Mouse (Mus musculus) hindlimb bud, embryonic 11.5 days (tissue): Measurements from ENCODE around the gene Mmab.
A peak's percentile ranks its signal among the peaks of the same experiment; 100 is the strongest.

Source experiments
- DNase-seq: peaks from one replicate; pipeline ENCODE4 v3.0.0-alpha.2; 2012; ENCODE audit warnings: low read depth, low spot score; ENCODE audit errors: extremely low spot score

The Mmab gene

GRCm38 (mm10) chr5:114443566-114444367, at the start of gene Mmab, which contains the start of gene Mvk:
TSS of gene Mmab (minus strand) at chr5:114444060.
TSS of gene Mvk (plus strand) at chr5:114444269.
- DNase-seq = peak; percentile 94

DNA sequence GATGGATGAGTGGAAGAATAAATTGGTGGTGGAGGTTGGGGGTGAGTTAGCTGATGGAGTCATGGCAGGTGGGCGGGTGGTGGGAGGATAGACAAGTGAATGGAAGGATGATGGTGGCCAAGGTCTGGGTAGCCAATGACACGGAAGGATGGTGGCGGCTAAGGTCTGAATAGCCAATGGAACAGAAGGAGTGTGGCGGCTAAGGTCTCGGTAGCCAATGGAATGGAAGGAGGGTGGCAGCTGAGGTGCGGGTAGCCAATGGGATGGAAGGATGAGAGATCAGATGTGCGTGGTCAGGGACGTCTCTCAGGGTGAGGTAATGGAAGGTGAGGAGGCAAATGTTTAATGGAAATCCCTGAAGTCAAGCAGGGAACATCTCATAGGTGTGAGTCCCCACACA, 46.4 kb upstream of the Mmab start:
- no peak for DNase-seq

- no peak for DNase-seq
Observed at GRCm38 (mm10) chr5:114489570-114489969, 45.7 kb upstream of the Mmab start.

DNA sequence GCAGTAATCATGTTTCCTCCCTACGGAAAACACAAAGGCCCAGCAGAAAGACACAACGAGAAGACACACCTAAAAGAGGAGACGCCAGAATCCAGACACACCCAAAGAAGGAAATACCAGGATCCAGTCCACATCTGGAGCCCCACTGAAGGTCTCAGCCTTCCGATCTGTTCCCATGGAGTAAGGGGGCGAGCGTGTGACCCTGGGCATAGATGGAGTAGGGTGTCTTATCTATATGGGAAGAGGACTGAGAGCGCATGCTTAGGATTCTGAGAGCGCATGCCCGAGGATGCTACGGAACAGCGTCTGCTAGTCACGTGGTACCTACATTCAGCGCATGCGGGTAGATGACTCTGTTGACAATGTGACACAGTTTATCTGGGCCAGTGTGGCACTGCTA, 41.8 kb upstream of the Mmab start:
- no peak for DNase-seq

DNA sequence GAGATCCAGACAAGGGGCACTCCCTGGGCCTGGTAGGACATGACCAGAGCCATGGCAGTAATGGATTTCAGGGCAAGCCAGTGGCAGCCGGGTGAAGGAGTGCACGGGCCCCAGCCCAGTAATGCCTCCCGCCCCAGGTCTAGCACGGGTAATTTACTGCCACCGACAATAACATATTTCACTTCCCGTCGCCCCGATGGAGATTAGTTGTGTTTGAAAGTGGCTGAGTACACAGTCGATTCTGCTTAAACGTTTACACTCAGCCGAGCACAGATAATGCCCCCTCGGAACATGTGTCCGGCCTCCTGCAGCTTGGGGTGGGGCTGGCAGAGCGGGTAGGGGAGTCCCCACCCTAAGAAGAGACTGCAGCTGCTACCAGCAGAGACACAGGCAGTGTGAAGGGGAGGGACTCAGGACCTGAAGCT, 38.7 kb upstream of the Mmab start:
- no peak for DNase-seq

DNA sequence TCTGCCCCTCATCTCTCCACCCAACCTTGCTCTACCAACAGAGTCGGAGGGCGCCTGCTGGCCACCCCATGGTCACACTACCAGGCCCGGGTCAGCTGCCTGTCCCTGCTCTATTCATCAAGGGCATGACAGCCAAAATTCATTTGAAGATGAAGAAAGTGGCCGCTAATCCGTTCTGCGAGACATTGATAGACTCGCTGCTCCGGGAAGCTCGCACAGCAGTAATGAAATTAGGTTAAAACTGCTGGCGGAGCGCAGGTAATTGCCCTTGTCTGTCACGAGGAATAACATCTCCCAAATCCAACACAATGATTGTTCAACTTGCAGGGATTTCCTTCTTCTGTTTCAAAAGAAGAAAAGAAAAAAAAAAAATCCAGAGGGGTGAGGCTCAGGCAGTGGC, 34.4 kb upstream of the Mmab start:
- DNase-seq = no peak

DNA sequence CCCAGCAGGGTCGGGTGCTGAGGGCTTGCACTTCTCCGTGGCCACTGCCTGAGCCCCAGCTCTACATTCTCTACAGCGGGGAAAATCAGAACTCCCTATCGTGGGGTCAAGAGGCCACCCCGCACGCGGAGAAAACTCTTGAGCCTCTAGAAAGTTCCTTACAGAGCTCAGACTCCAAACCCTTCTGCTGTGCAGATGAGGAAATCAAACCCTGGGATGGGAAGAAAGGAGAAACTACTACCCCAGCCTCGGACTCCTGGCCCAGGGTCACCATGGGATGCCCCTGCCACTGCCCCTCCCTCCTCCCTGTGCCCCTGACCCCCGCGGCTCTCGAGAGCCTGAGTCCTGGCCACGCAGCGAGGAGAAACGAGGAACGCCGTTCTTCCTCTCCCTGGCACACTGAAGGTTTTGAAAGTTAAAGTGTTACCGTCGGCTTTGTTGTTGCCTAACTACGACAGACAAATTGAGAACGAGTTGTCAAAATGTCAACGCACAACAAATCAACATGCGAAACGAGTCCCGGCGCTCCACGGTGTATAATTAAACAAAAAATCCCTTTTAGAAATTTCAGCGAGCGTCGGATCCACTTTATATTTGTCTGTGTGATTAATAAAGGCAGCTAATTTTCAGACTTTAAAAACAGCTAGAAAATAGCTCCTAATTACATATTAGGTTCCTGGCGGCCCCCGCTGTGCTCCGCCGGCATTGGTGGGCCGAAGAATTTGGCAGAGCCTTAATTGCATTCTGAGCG, 31.1 kb upstream of the Mmab start:
- DNase-seq = no peak

GRCm38 (mm10) chr5:114470359-114470758, 26.5 kb upstream of the Mmab start:
- DNase-seq = no peak

DNA sequence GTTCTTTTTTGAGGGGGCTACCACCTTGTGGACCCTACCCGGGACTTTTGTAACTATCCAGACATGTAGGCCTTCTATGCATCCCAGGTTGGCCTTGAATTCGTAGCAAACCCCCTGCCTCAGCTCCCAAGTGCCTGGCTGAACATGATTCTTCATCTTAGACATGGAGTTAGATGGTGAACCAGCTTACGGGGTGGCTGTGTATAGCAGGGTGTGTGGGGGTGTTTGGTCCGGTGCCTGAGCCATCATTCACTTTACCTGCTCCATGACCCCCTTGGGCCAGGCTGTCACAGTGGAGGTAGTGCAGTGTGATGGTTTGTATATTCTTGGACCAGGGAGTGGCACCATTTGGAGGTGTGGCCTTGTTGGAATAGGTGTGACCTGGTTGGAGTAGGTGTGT, 24.1 kb upstream of the Mmab start:
- DNase-seq = no peak

DNA sequence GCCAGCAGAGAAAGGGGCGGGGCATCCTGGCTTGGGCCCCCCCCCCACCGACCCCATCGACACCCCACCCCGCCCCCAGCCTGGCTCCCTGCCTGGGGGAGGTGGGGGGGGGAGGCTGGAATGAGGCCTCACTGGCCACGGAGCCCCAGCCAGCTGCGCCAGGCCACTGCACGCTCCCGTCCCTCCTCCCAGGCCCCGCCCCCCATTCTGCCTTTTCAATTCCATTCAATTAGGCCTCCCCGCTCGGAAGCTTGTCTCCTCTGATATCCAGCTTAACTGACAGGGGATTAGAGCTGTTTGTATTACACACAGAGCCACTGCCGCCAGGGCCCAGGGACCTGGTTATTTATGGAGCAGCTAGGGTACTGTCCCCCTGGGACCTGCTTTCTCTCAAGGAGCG, 23.6 kb upstream of the Mmab start:
- DNase-seq = no peak

DNA sequence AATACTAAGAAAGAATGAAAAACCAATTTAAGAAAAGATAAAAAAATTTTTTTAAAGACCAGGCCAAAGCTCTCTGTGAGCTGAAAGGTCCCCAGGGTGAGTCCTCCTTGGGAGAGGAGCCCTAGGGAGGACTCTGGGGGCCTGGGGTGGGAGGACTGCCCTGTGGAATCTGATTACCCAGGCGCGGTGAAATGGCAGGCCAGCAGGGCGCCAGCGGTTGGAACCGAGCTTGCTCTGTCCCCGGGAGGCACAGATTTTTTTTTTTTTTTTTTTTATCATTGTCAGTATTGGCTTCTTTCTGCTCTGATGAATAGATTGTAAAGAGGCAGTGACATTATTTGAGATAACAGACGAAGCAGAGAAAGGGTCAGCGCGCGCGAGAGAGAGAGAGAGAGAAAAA, 23.2 kb upstream of the Mmab start:
- DNase-seq = no peak

DNA sequence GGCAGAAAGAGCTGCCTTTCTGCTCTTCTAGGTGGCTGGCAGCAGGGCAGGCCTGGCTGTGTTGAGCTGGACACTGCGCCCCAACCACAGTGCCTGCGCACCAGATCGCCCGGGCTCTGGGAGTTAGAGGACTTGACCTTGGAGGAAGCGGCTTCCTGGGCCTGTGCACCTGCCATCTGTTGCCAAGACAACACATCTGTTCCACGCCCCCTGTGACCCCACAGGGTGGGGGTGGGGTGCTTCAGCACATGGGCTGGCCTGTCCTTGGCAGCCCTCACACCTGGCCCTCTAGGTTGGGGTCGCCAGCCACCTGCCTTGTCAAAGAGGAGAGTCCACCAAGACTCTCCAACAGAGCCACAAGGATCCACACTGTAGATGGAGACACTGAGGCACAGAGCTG, 21.8 kb upstream of the Mmab start:
- no peak for DNase-seq

DNA sequence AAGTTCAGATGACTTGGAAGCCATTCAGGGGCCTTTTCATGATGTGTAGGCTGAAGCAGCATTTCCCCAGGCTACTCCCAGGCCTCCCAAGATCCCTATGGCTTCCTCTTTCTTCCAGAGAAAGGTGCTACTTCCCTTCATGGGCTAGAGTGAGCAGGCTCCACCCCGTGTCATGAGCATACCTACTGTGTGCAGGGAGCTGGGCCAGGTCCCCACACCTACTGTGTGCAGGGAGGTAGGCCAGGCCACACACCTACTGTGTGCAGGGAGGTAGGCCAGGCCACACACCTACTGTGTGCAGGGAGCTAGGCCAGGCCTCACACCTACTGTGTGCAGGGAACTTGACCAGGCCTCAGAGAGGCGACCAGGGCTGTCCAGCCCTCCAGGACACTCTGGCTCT, 20.7 kb upstream of the Mmab start:
- DNase-seq = no peak

- no peak for DNase-seq
Observed at GRCm38 (mm10) chr5:114462067-114463040, 18.5 kb upstream of the Mmab start.

- DNase-seq = no peak
Observed at GRCm38 (mm10) chr5:114461238-114461637, 17.4 kb upstream of the Mmab start.

DNA sequence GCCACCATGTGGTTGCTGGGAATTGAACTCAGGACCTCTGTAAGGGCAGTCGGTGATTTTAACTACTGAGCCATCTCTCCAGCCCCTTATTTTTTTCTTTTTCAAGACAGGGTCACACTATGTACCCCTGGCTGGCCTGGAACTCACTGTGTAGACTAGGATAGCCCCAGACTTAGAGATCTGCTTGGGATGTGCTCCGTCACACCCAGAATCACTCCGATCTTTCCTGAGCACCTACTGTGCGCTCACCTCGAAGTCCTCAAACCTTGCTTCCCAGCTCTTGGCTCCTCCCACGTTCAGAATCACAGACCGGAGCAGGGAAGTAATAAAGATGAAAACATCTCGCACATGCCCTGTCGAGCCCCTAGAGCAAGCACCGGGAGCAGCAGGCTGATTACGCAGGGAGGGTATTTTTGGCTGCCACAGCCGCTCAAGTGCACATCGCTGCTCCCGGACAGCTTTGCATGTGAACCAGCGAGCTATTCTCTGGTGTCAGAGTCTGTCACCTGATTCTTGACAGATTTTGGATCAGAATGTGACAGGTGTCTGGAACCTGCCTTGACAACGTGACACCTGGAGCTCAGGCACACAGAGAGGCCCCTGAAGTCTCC, 13.2 kb upstream of the Mmab start:
- no peak for DNase-seq

- no peak for DNase-seq
Observed at GRCm38 (mm10) chr5:114456287-114456686, 12.4 kb upstream of the Mmab start.

- DNase-seq = no peak
Observed at GRCm38 (mm10) chr5:114449011-114449410, 5.2 kb upstream of the Mmab start.

- no peak for DNase-seq
Observed at GRCm38 (mm10) chr5:114444368-114444692, 470 bp upstream of the Mmab start.

- no peak for DNase-seq
Observed at GRCm38 (mm10) chr5:114435588-114435987, 8.3 kb downstream of the Mmab start.

DNA sequence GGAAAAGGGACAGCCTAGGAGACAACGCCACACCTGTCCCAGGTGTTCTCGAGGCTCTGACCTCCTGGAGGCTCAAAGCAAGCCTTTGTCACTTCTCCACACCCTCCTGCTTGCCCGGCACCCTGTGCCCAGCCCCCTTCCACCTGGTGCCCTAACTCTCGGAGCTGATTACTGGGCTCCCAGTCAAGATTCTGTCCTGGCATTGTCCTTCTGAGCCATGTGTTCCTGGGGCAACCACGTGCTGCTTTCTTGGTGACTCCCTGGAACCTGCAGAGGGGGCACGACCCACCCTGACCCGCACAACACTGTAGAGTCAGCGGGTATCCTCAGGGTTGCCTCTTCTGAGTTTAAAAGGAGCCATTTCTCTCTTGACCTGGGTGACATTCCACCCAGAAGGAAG, 9.5 kb downstream of the Mmab start:
- DNase-seq = no peak
